Mouse (Mus musculus) embryonic fibroblast, embryonic 13.5 days (primary cell): ENCODE measurements around the gene Pip4k2c.

ENCODE experiments used
- CTCF ChIP-seq: IDR thresholded peaks from 2 replicates; pipeline ENCODE4 v1.5.1; 2011; ENCODE audit warnings: mild to moderate bottlenecking, control low read depth, low read length, moderate library complexity, borderline replicate concordance; ENCODE audit not compliant: insufficient read depth
- POLR2A ChIP-seq: IDR thresholded peaks from 2 replicates; pipeline ENCODE4 v1.6.1; 2011; ENCODE audit warnings: low read depth, mild to moderate bottlenecking, control low read depth, low read length, moderate library complexity

GRCm38 (mm10) chr10:127228897-127229296 lies 17.5 kb upstream of the Pip4k2c start:
- TF ChIP-seq CTCF (no peak), POLR2A (no peak)
